Mouse (Mus musculus): Measurements from ENCODE around the gene Klra1. TPM values are rescaled to one million over a fixed set of nuclear protein-coding genes. Genes with fewer than 3 reads are reported as not detected.
"Not testable (repeated sequence)": the region's sequence is repeated elsewhere in the genome, so short reads cannot be mapped to it uniquely, and the experiment has no call there.

Klra1 gene
- not detected in 2 replicates for polyA plus RNA-seq (2015; fragmentation: Nextera tagmentation; extraction: Ambion mirVana)

DNA sequence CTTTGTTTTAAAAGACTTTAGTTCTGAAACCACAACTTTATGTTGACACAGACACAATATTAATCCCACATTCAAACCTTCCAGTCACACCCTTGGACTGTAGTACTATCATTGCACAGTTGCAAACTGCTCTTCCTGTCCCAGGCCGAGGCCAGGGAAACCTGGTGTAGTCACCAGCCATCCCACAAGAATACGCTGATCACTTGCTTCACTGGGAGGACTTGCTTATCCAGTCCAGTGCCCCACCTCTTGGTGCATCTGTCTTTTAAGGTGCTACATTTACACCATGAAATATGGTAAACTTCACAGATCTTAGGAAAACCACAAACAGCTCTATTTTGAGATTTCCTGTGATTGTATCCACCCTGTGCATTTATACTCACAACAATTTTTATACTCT is at the start of gene Klra1:
Gene Klra1 (minus strand): TSS at position 125 of the 400 bp plus-strand sequence.
- no peaks in the 10 kb centered on the region for H3K9me3 ChIP-seq (ENCODE audit: low read length)
- H3K4me1 ChIP-seq (ENCODE audit: insufficient read depth): no peaks in the 10 kb centered on the region
- no peak within 1 kb of the TSS for H3K4me3 ChIP-seq (ENCODE audit: low read depth, low read length)
- ATAC-seq: no peak
- 61% methylated on average over 2 of the region's 2 CpGs for WGBS (ENCODE audit: insufficient replicate concordance)
- H3K36me3 ChIP-seq (replicated peaks; ENCODE audit: insufficient read depth, low read length): no peaks in the 10 kb centered on the region
- no peak within 1 kb of the TSS for H3K4me2 ChIP-seq (ENCODE audit: low read depth, low read length)
- H3K9ac ChIP-seq (replicated peaks): no peak within 1 kb of the TSS
- TF ChIP-seq CTCF (IDR thresholded peaks at IDR 0.05; ENCODE audit: low read depth) (no peak), EP300 (IDR thresholded peaks at IDR 0.05; ENCODE audit: low read depth) (no peak)
- H3K27ac ChIP-seq (ENCODE audit: low read depth): no peak within 1 kb of the TSS
- no peaks in the 10 kb centered on the region for H3K27me3 ChIP-seq (ENCODE audit: insufficient read depth, low read length)
- DNase-seq: no peak

GRCm38 (mm10) chr6:130429511-130429910 is 42.8 kb upstream of the Klra1 start:
- TF ChIP-seq EP300 (IDR thresholded peaks at IDR 0.05; ENCODE audit: low read depth): no peak
- TF ChIP-seq CTCF (IDR thresholded peaks at IDR 0.05; ENCODE audit: low read depth): no peak
- Histone ChIP-seq H3K4me2 (ENCODE audit: low read depth, low read length) (no peak overlapping the region), H3K9ac (replicated peaks) (no peak overlapping the region), H3K4me1 (ENCODE audit: insufficient read depth) (no peaks in the 10 kb centered on the region), H3K4me3 (ENCODE audit: low read depth, low read length) (no peak overlapping the region), H3K27ac (ENCODE audit: low read depth) (no peak overlapping the region), H3K27me3 (ENCODE audit: insufficient read depth, low read length) (no peaks in the 10 kb centered on the region), H3K9me3 (ENCODE audit: low read length) (no peaks in the 10 kb centered on the region), H3K36me3 (replicated peaks; ENCODE audit: insufficient read depth, low read length) (no peaks in the 10 kb centered on the region)
- DNase-seq: no peak
- ATAC-seq: no peak
- WGBS (ENCODE audit: insufficient replicate concordance): 67% methylated on average over 4 of the region's 4 CpGs

DNA sequence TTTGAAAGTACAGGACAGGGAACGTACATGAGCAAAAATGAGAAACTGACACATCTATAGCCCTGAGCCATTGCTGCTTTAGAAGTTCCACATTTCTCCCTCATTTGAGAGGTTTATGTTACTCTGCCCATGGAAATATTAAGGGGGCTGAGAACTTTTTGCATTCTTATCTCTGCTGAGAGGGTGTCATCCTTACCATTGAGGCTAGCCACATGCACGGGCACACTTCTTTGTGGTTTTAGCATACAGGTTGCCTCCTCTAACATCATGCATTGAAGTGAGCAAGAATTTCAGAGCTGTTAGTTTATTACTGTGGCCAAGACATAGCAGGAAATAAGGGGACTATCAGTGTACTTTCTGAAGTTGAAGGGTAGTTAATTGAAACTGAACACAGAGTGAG is 32.5 kb upstream of the Klra1 start:
- no peaks in the 10 kb centered on the region for H3K4me1 ChIP-seq (ENCODE audit: insufficient read depth)
- ATAC-seq (no peak), DNase-seq (no peak)
- H3K9me3 ChIP-seq (ENCODE audit: low read length): no peaks in the 10 kb centered on the region
- TF ChIP-seq EP300 (IDR thresholded peaks at IDR 0.05; ENCODE audit: low read depth): no peak
- no peak for TF ChIP-seq CTCF (IDR thresholded peaks at IDR 0.05; ENCODE audit: low read depth)
- no peaks in the 10 kb centered on the region for H3K36me3 ChIP-seq (replicated peaks; ENCODE audit: insufficient read depth, low read length)
- no peak overlapping the region for H3K9ac ChIP-seq (replicated peaks)
- H3K4me2 ChIP-seq (ENCODE audit: low read depth, low read length): no peak overlapping the region
- WGBS (ENCODE audit: insufficient replicate concordance): 75% methylated on average over 2 of the region's 2 CpGs
- no peak overlapping the region for H3K27ac ChIP-seq (ENCODE audit: low read depth)
- no peak overlapping the region for H3K4me3 ChIP-seq (ENCODE audit: low read depth, low read length)
- no peaks in the 10 kb centered on the region for H3K27me3 ChIP-seq (ENCODE audit: insufficient read depth, low read length)

GRCm38 (mm10) chr6:130404882-130405281 is 18.2 kb upstream of the Klra1 start:
- H3K4me3 ChIP-seq (ENCODE audit: low read depth, low read length): no peak overlapping the region
- no peaks in the 10 kb centered on the region for H3K27me3 ChIP-seq (ENCODE audit: insufficient read depth, low read length)
- no peaks in the 10 kb centered on the region for H3K9me3 ChIP-seq (ENCODE audit: low read length)
- ATAC-seq (no peak), DNase-seq (no peak)
- H3K4me2 ChIP-seq (ENCODE audit: low read depth, low read length): no peak overlapping the region
- no peaks in the 10 kb centered on the region for H3K36me3 ChIP-seq (replicated peaks; ENCODE audit: insufficient read depth, low read length)
- H3K9ac ChIP-seq (replicated peaks): no peak overlapping the region
- no peak for TF ChIP-seq EP300 (IDR thresholded peaks at IDR 0.05; ENCODE audit: low read depth)
- no peak for TF ChIP-seq CTCF (IDR thresholded peaks at IDR 0.05; ENCODE audit: low read depth)
- H3K4me1 ChIP-seq (ENCODE audit: insufficient read depth): no peaks in the 10 kb centered on the region
- 53% methylated on average over 1 of the region's 1 CpGs for WGBS (ENCODE audit: insufficient replicate concordance)
- no peak overlapping the region for H3K27ac ChIP-seq (ENCODE audit: low read depth)

- no peaks in the 10 kb centered on the region for H3K9me3 ChIP-seq (ENCODE audit: low read length)
- 38% methylated on average over 1 of the region's 1 CpGs for WGBS (ENCODE audit: insufficient replicate concordance)
- ATAC-seq: no peak
Measured at GRCm38 (mm10) chr6:130385803-130386202, 871 bp downstream of the Klra1 start.

DNA sequence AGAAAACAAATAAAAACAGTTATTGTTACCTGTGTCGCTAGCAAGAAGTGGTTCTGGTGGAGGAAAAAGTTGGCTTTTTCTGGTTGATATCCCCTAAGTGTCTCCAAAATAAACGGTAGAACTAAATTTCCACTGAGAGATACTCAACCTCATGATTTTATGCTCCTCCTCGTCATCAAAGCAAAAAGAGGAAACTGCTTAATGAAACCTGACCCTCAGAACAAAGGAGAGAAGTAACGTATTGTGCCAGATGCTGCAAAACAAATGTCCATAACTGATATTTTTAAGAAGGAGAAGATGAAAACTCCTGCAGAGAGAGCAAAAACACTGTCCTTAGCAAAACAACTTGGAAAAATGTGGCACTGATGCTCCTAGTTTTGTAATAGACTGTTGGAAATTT is 4.3 kb downstream of the Klra1 start:
- TF ChIP-seq CTCF (IDR thresholded peaks at IDR 0.05; ENCODE audit: low read depth) (no peak), EP300 (IDR thresholded peaks at IDR 0.05; ENCODE audit: low read depth) (no peak)
- DNase-seq: no peak
- no peaks in the 10 kb centered on the region for H3K4me1 ChIP-seq (ENCODE audit: insufficient read depth)
- no peak overlapping the region for H3K4me2 ChIP-seq (ENCODE audit: low read depth, low read length)
- H3K4me3 ChIP-seq (ENCODE audit: low read depth, low read length): no peak overlapping the region
- 63% methylated on average over 4 of the region's 4 CpGs for WGBS (ENCODE audit: insufficient replicate concordance)
- H3K27ac ChIP-seq (ENCODE audit: low read depth): no peak overlapping the region
- no peak overlapping the region for H3K9ac ChIP-seq (replicated peaks)
- no peaks in the 10 kb centered on the region for H3K27me3 ChIP-seq (ENCODE audit: insufficient read depth, low read length)
- H3K36me3 ChIP-seq (replicated peaks; ENCODE audit: insufficient read depth, low read length): no peaks in the 10 kb centered on the region
- ATAC-seq: no peak
- no peaks in the 10 kb centered on the region for H3K9me3 ChIP-seq (ENCODE audit: low read length)

More at GRCm38 (mm10) chr6:130385803-130386202, 871 bp downstream of the Klra1 start:
- no peak for DNase-seq
- no peak overlapping the region for H3K4me3 ChIP-seq (ENCODE audit: low read depth, low read length)
- H3K27me3 ChIP-seq (ENCODE audit: insufficient read depth, low read length): no peaks in the 10 kb centered on the region
- no peak overlapping the region for H3K9ac ChIP-seq (replicated peaks)
- TF ChIP-seq EP300 (IDR thresholded peaks at IDR 0.05; ENCODE audit: low read depth): no peak
- TF ChIP-seq CTCF (IDR thresholded peaks at IDR 0.05; ENCODE audit: low read depth): no peak
- no peaks in the 10 kb centered on the region for H3K4me1 ChIP-seq (ENCODE audit: insufficient read depth)
- H3K4me2 ChIP-seq (ENCODE audit: low read depth, low read length): no peak overlapping the region
- no peak overlapping the region for H3K27ac ChIP-seq (ENCODE audit: low read depth)
- H3K36me3 ChIP-seq (replicated peaks; ENCODE audit: insufficient read depth, low read length): no peaks in the 10 kb centered on the region

GRCm38 (mm10) chr6:130345381-130345780 is 41.3 kb downstream of the Klra1 start:
- not testable (repeated sequence) for ATAC-seq; H3K36me3 ChIP-seq (replicated peaks; ENCODE audit: insufficient read depth, low read length); H3K27me3 ChIP-seq (ENCODE audit: insufficient read depth, low read length); H3K4me2 ChIP-seq (ENCODE audit: low read depth, low read length); H3K27ac ChIP-seq (ENCODE audit: low read depth); H3K4me3 ChIP-seq (ENCODE audit: low read depth, low read length); H3K4me1 ChIP-seq (ENCODE audit: insufficient read depth); H3K9ac ChIP-seq (replicated peaks); H3K9me3 ChIP-seq (ENCODE audit: low read length); DNase-seq
- WGBS (ENCODE audit: insufficient replicate concordance): 17% methylated on average over 1 of the region's 1 CpGs

DNA sequence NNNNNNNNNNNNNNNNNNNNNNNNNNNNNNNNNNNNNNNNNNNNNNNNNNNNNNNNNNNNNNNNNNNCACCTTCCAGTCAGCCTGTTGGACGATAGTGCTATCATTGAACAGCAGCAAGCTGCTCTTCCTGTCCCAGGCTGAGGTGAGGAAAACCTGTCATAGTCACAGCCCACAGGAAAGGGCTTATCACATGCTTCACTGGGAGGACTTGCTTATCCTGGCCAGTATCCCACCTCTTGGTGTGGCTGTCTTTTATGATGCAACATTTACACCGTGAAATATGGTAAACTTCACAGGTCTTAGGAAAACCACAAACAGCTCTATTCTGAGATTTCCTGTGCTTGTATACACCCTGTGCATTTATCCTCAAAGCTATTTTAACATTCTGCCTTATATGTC is 44.7 kb downstream of the Klra1 start:
- not testable (repeated sequence) for H3K9ac ChIP-seq (replicated peaks); H3K4me3 ChIP-seq (ENCODE audit: low read depth, low read length); H3K4me1 ChIP-seq (ENCODE audit: insufficient read depth); H3K4me2 ChIP-seq (ENCODE audit: low read depth, low read length); H3K9me3 ChIP-seq (ENCODE audit: low read length); DNase-seq; H3K27me3 ChIP-seq (ENCODE audit: insufficient read depth, low read length); H3K27ac ChIP-seq (ENCODE audit: low read depth); H3K36me3 ChIP-seq (replicated peaks; ENCODE audit: insufficient read depth, low read length); ATAC-seq
- WGBS (ENCODE audit: insufficient replicate concordance): 61% methylated on average over 2 of the region's 2 CpGs
